Mouse (Mus musculus) MEL (cell line): ENCODE data around the gene D17Wsu92e. TPM values are rescaled to one million over a fixed set of nuclear protein-coding genes. Genes with fewer than 3 reads are reported as not detected.

Experiments used
- DNase-seq: peaks from one replicate; pipeline ENCODE4 v3.0.0; 2011; ENCODE audit warnings: low read depth, low spot score
- H3K27ac ChIP-seq: 2 replicates; pipeline ENCODE4 v1.5.1; 2012; ENCODE audit warnings: low read depth, mild to moderate bottlenecking, control low read depth, low read length, moderate library complexity; ENCODE audit not compliant: control insufficient read depth
- H3K27me3 ChIP-seq, 2 experiments: fragments of 150-350 bp in 1 of 2; sonication (generic) in 1 of 2; 2 replicates each; pipeline ENCODE4 v1.6.1; 2012; ENCODE audit warnings: low read length in 2 of 2, mild to moderate bottlenecking in 2 of 2, improper control_type of control experiment in 1 of 2, moderate library complexity in 1 of 2; ENCODE audit not compliant: insufficient read depth in 2 of 2, control insufficient read depth in 1 of 2
- H3K36me3 ChIP-seq, 2 experiments: 2 replicates each; pipeline ENCODE4 v1.6.1; 2012 to 2014; ENCODE audit warnings: low read length in 2 of 2, improper control_type of control experiment in 1 of 2, inconsistent platforms in 1 of 2, mild to moderate bottlenecking in 1 of 2; ENCODE audit not compliant: insufficient read depth in 2 of 2, control insufficient read depth in 1 of 2
- H3K4me1 ChIP-seq, 2 experiments: fragments of 150-350 bp in 1 of 2; sonication (generic) in 1 of 2; 2 replicates each; pipeline ENCODE4 v1.6.1; 2012; ENCODE audit warnings: low read length in 2 of 2, improper control_type of control experiment in 1 of 2, mild to moderate bottlenecking in 1 of 2; ENCODE audit not compliant: insufficient read depth in 2 of 2, control insufficient read depth in 1 of 2
- H3K4me3 ChIP-seq, 2 experiments: fragments of 150-350 bp in 1 of 2; sonication (generic) in 1 of 2; 2 replicates each; pipeline ENCODE4 v1.5.1; 2012; ENCODE audit warnings: low read depth in 2 of 2, low read length in 2 of 2, mild to moderate bottlenecking in 2 of 2, moderate library complexity in 2 of 2, control low read depth in 1 of 2, improper control_type of control experiment in 1 of 2; ENCODE audit not compliant: control insufficient read depth in 1 of 2, insufficient read depth in 1 of 2
- H3K79me2 ChIP-seq: 2 replicates; pipeline ENCODE4 v1.6.1; 2012; ENCODE audit warnings: mild to moderate bottlenecking, low read length, moderate library complexity; ENCODE audit not compliant: control insufficient read depth, poor library complexity, insufficient read depth
- H3K9ac ChIP-seq: 2 replicates; pipeline ENCODE4 v1.6.1; 2012; ENCODE audit warnings: low read depth, mild to moderate bottlenecking, control low read depth, low read length, moderate library complexity; ENCODE audit not compliant: control insufficient read depth, poor library complexity, severe bottlenecking
- H3K9me3 ChIP-seq: fragments of 150-350 bp; sonication (generic); replicated peaks from 2 replicates; pipeline ENCODE4 v1.6.1; 2012; ENCODE audit warnings: mild to moderate bottlenecking, low read length, improper control_type of control experiment, moderate library complexity; ENCODE audit not compliant: insufficient read depth
- CHD1 ChIP-seq: IDR thresholded peaks from 2 replicates; pipeline ENCODE4 v1.6.1; 2012; ENCODE audit warnings: low read depth, mild to moderate bottlenecking, inconsistent platforms, low read length, improper control_type of control experiment
- CHD2 ChIP-seq: IDR thresholded peaks from 2 replicates; pipeline ENCODE4 v1.6.1; 2011; ENCODE audit warnings: low read length, improper control_type of control experiment
- ETS1 ChIP-seq: IDR thresholded peaks from 2 replicates; pipeline ENCODE4 v1.6.1; 2012; ENCODE audit warnings: low read depth, mild to moderate bottlenecking, inconsistent platforms, low read length, improper control_type of control experiment, moderate library complexity
- GABPA ChIP-seq: IDR thresholded peaks from 2 replicates; pipeline ENCODE4 v1.6.1; 2012; ENCODE audit warnings: low read depth, mild to moderate bottlenecking, inconsistent platforms, low read length, improper control_type of control experiment, moderate library complexity
- GATA1 ChIP-seq: IDR thresholded peaks from 2 replicates; pipeline ENCODE4 v1.6.1; 2011; ENCODE audit warnings: low read depth, low read length, improper control_type of control experiment
- HCFC1 ChIP-seq: IDR thresholded peaks from 2 replicates; pipeline ENCODE4 v1.6.1; 2012; ENCODE audit warnings: low read depth, mild to moderate bottlenecking, inconsistent platforms, low read length, improper control_type of control experiment, moderate library complexity
- MAX ChIP-seq: IDR thresholded peaks from 2 replicates; pipeline ENCODE4 v1.6.1; 2011; ENCODE audit warnings: low read length, improper control_type of control experiment
- MAZ ChIP-seq: IDR thresholded peaks from 2 replicates; pipeline ENCODE4 v1.6.1; 2012; ENCODE audit warnings: low read depth, mild to moderate bottlenecking, inconsistent platforms, low read length, improper control_type of control experiment
- MEF2A ChIP-seq: IDR thresholded peaks from 2 replicates; pipeline ENCODE4 v1.6.1; 2014; ENCODE audit warnings: low read depth, mild to moderate bottlenecking, inconsistent platforms, low read length, improper control_type of control experiment; ENCODE audit not compliant: poor library complexity, insufficient replicate concordance, severe bottlenecking; ENCODE audit errors: extremely low read depth
- MYB ChIP-seq: IDR thresholded peaks from 2 replicates; pipeline ENCODE4 v1.6.1; 2011; ENCODE audit warnings: mild to moderate bottlenecking, low read depth, low read length, improper control_type of control experiment
- MYC ChIP-seq: IDR thresholded peaks from 2 replicates; pipeline ENCODE4 v1.6.1; 2011; ENCODE audit warnings: low read depth, mild to moderate bottlenecking, low read length, improper control_type of control experiment, moderate library complexity
- NELFE ChIP-seq: IDR thresholded peaks from 2 replicates; pipeline ENCODE4 v1.6.1; 2011; ENCODE audit warnings: low read depth, low read length, improper control_type of control experiment
- POLR2A ChIP-seq, 2 experiments: IDR thresholded peaks; 2 replicates each; pipeline ENCODE4 v1.6.1; 2011 to 2012; ENCODE audit warnings: low read length in 2 of 2, mild to moderate bottlenecking in 2 of 2, control low read depth in 1 of 2, improper control_type of control experiment in 1 of 2, low read depth in 1 of 2, moderate library complexity in 1 of 2; ENCODE audit not compliant: control insufficient read depth in 1 of 2, insufficient read depth in 1 of 2, poor library complexity in 1 of 2
- POLR2AphosphoS5 ChIP-seq: IDR thresholded peaks from 2 replicates; pipeline ENCODE4 v1.6.1; 2012; ENCODE audit warnings: low read depth, borderline replicate concordance, mild to moderate bottlenecking, inconsistent platforms, low read length, moderate library complexity, mixed read lengths
- RCOR1 ChIP-seq: IDR thresholded peaks from 2 replicates; pipeline ENCODE4 v1.6.1; 2012; ENCODE audit warnings: low read depth, mild to moderate bottlenecking, inconsistent platforms, low read length, improper control_type of control experiment
- SIN3A ChIP-seq: IDR thresholded peaks from 2 replicates; pipeline ENCODE4 v1.6.1; 2012; ENCODE audit warnings: low read length, improper control_type of control experiment, inconsistent platforms
- SMC3 ChIP-seq: IDR thresholded peaks from 2 replicates; pipeline ENCODE4 v1.6.1; 2011; ENCODE audit warnings: low read depth, low read length, improper control_type of control experiment
- TAL1 ChIP-seq: IDR thresholded peaks from 2 replicates; pipeline ENCODE4 v1.6.1; 2012; ENCODE audit warnings: mild to moderate bottlenecking, inconsistent platforms, low read length, moderate library complexity, mixed read lengths
- TCF12 ChIP-seq: IDR thresholded peaks from 2 replicates; pipeline ENCODE4 v1.6.1; 2014; ENCODE audit warnings: low read depth, mild to moderate bottlenecking, inconsistent platforms, low read length, improper control_type of control experiment, moderate library complexity
- USF1 ChIP-seq: IDR thresholded peaks from 2 replicates; pipeline ENCODE4 v1.6.1; 2014; ENCODE audit warnings: low read depth, mild to moderate bottlenecking, inconsistent platforms, low read length, improper control_type of control experiment, moderate library complexity
- ZKSCAN1 ChIP-seq: IDR thresholded peaks from 2 replicates; pipeline ENCODE4 v1.6.1; 2012; ENCODE audit warnings: low read depth, mild to moderate bottlenecking, inconsistent platforms, low read length, improper control_type of control experiment, moderate library complexity
- polyA plus RNA-seq, 2 experiments: library from polyadenylated mRNA; stranded (reverse) in 1 of 2; unstranded in 1 of 2; fragments of >175 nt in 1 of 2; fragments of >200 nt in 1 of 2; gene quantifications; 2 replicates each; pipeline versions ENCODE4 v1.2.1 to v1.2.4; 2012; ENCODE audit warnings: low replicate concordance in 2 of 2, low read depth in 1 of 2; ENCODE audit not compliant: insufficient read length in 2 of 2, insufficient read depth in 1 of 2, missing spikeins in 1 of 2
- total RNA-seq: library from RNA; depleted of rRNA; stranded (reverse); fragments of 300-350 nt; gene quantifications from 2 replicates; pipeline ENCODE4 v1.2.3, GENCODE M21; 2012

Gene D17Wsu92e
- total and polyA plus RNA-seq, 3 experiments, result 72.5 to 108 TPM; not detected in 1

GRCm38 (mm10) chr17:27726527-27726926 is 93.9 kb downstream of the D17Wsu92e start:
- Histone ChIP-seq H3K27me3 (no peaks in the 10 kb centered on the region), H3K9ac (no peak overlapping the region), H3K4me1 (no peaks in the 10 kb centered on the region), H3K79me2 (no peaks in the 10 kb centered on the region), H3K4me3 (no peak overlapping the region), H3K36me3 (no peaks in the 10 kb centered on the region), H3K9me3 (no peaks in the 10 kb centered on the region), H3K27ac (no peak overlapping the region)
- TF ChIP-seq TAL1, result no peak
- no peak for TF ChIP-seq USF1
- no peak for TF ChIP-seq POLR2A (IDR thresholded peaks at IDR 0.05; ENCODE audit: control insufficient read depth in 1 of 2, insufficient read depth in 1 of 2, low read depth in 1 of 2, low read length in 2 of 2, poor library complexity in 1 of 2)
- no peak for TF ChIP-seq TCF12
- no peak for TF ChIP-seq GATA1
- no peak for TF ChIP-seq MYC
- no peak for TF ChIP-seq CHD1
- no peak for TF ChIP-seq ZKSCAN1
- no peak for TF ChIP-seq SIN3A
- no peak for TF ChIP-seq NELFE
- TF ChIP-seq GABPA, result no peak
- no peak for TF ChIP-seq HCFC1
- TF ChIP-seq MYB, result no peak
- no peak for TF ChIP-seq POLR2AphosphoS5
- TF ChIP-seq MAZ, result no peak
- TF ChIP-seq ETS1, result no peak
- TF ChIP-seq CHD2, result no peak
- TF ChIP-seq MAX, result no peak
- no peak for TF ChIP-seq RCOR1
- DNase-seq, result no peak

- H3K4me1 ChIP-seq, result no peaks in the 10 kb centered on the region
- TF ChIP-seq SMC3, result no peak
- TF ChIP-seq NELFE, result no peak
- no peak for TF ChIP-seq USF1
- TF ChIP-seq MEF2A, result no peak
- no peak for TF ChIP-seq POLR2AphosphoS5
- TF ChIP-seq, all 39 proteins: peak for 0
- H3K4me3 ChIP-seq, result no peak overlapping the region
- H3K27ac ChIP-seq, result no peak overlapping the region
- no peaks in the 10 kb centered on the region for H3K27me3 ChIP-seq
- no peaks in the 10 kb centered on the region for H3K36me3 ChIP-seq
- no peak overlapping the region for H3K9ac ChIP-seq
- H3K9me3 ChIP-seq, result no peaks in the 10 kb centered on the region
- DNase-seq, result no peak
- no peaks in the 10 kb centered on the region for H3K79me2 ChIP-seq
Observed at GRCm38 (mm10) chr17:27725412-27725811, 95.0 kb downstream of the D17Wsu92e start.
